Mouse (Mus musculus) MEL (cell line): Measurements from ENCODE around the gene Zfp212. TPM values are rescaled to one million over a fixed set of nuclear protein-coding genes. Genes with fewer than 3 reads are reported as not detected.

Experiments used
- DNase-seq: peaks from one replicate; pipeline ENCODE4 v3.0.0; 2011; ENCODE audit warnings: low read depth, low spot score
- H3K27ac ChIP-seq: 2 replicates; pipeline ENCODE4 v1.5.1; 2012; ENCODE audit warnings: low read depth, mild to moderate bottlenecking, control low read depth, low read length, moderate library complexity; ENCODE audit not compliant: control insufficient read depth
- H3K27me3 ChIP-seq, 2 experiments: fragments of 150-350 bp in 1 of 2; sonication (generic) in 1 of 2; 2 replicates each; pipeline ENCODE4 v1.6.1; 2012; ENCODE audit warnings: low read length in 2 of 2, mild to moderate bottlenecking in 2 of 2, improper control_type of control experiment in 1 of 2, moderate library complexity in 1 of 2; ENCODE audit not compliant: insufficient read depth in 2 of 2, control insufficient read depth in 1 of 2
- H3K36me3 ChIP-seq, 2 experiments: 2 replicates each; pipeline ENCODE4 v1.6.1; 2012 to 2014; ENCODE audit warnings: low read length in 2 of 2, improper control_type of control experiment in 1 of 2, inconsistent platforms in 1 of 2, mild to moderate bottlenecking in 1 of 2; ENCODE audit not compliant: insufficient read depth in 2 of 2, control insufficient read depth in 1 of 2
- H3K4me1 ChIP-seq, 2 experiments: fragments of 150-350 bp in 1 of 2; sonication (generic) in 1 of 2; 2 replicates each; pipeline ENCODE4 v1.6.1; 2012; ENCODE audit warnings: low read length in 2 of 2, improper control_type of control experiment in 1 of 2, mild to moderate bottlenecking in 1 of 2; ENCODE audit not compliant: insufficient read depth in 2 of 2, control insufficient read depth in 1 of 2
- H3K4me3 ChIP-seq, 2 experiments: fragments of 150-350 bp in 1 of 2; sonication (generic) in 1 of 2; 2 replicates each; pipeline ENCODE4 v1.5.1; 2012; ENCODE audit warnings: low read depth in 2 of 2, low read length in 2 of 2, mild to moderate bottlenecking in 2 of 2, moderate library complexity in 2 of 2, control low read depth in 1 of 2, improper control_type of control experiment in 1 of 2; ENCODE audit not compliant: control insufficient read depth in 1 of 2, insufficient read depth in 1 of 2
- H3K79me2 ChIP-seq: 2 replicates; pipeline ENCODE4 v1.6.1; 2012; ENCODE audit warnings: mild to moderate bottlenecking, low read length, moderate library complexity; ENCODE audit not compliant: control insufficient read depth, poor library complexity, insufficient read depth
- H3K9ac ChIP-seq: 2 replicates; pipeline ENCODE4 v1.6.1; 2012; ENCODE audit warnings: low read depth, mild to moderate bottlenecking, control low read depth, low read length, moderate library complexity; ENCODE audit not compliant: control insufficient read depth, poor library complexity, severe bottlenecking
- H3K9me3 ChIP-seq: fragments of 150-350 bp; sonication (generic); replicated peaks from 2 replicates; pipeline ENCODE4 v1.6.1; 2012; ENCODE audit warnings: mild to moderate bottlenecking, low read length, improper control_type of control experiment, moderate library complexity; ENCODE audit not compliant: insufficient read depth
- CHD1 ChIP-seq: IDR thresholded peaks from 2 replicates; pipeline ENCODE4 v1.6.1; 2012; ENCODE audit warnings: low read depth, mild to moderate bottlenecking, inconsistent platforms, low read length, improper control_type of control experiment
- CTCF ChIP-seq, 3 experiments: IDR thresholded peaks in 2 of 3; conservative IDR thresholded peaks in 1 of 3; 2 replicates each; pipeline ENCODE4 v1.5.1; 2011 to 2012; ENCODE audit warnings: low read length in 3 of 3, low read depth in 2 of 3, mild to moderate bottlenecking in 2 of 3, improper control_type of control experiment in 1 of 3, inconsistent platforms in 1 of 3, mixed read lengths in 1 of 3, moderate library complexity in 1 of 3; ENCODE audit not compliant: control insufficient read depth in 1 of 3, insufficient read depth in 1 of 3, poor library complexity in 1 of 3, severe bottlenecking in 1 of 3
- MAFK ChIP-seq: IDR thresholded peaks from 2 replicates; pipeline ENCODE4 v1.6.1; 2011; ENCODE audit warnings: low read depth, mild to moderate bottlenecking, low read length, improper control_type of control experiment, borderline replicate concordance
- MYB ChIP-seq: IDR thresholded peaks from 2 replicates; pipeline ENCODE4 v1.6.1; 2011; ENCODE audit warnings: mild to moderate bottlenecking, low read depth, low read length, improper control_type of control experiment
- NELFE ChIP-seq: IDR thresholded peaks from 2 replicates; pipeline ENCODE4 v1.6.1; 2011; ENCODE audit warnings: low read depth, low read length, improper control_type of control experiment
- RCOR1 ChIP-seq: IDR thresholded peaks from 2 replicates; pipeline ENCODE4 v1.6.1; 2012; ENCODE audit warnings: low read depth, mild to moderate bottlenecking, inconsistent platforms, low read length, improper control_type of control experiment
- SMC3 ChIP-seq: IDR thresholded peaks from 2 replicates; pipeline ENCODE4 v1.6.1; 2011; ENCODE audit warnings: low read depth, low read length, improper control_type of control experiment
- TBP ChIP-seq: IDR thresholded peaks from 2 replicates; pipeline ENCODE4 v1.8.0; 2011; ENCODE audit warnings: low read depth, low read length, improper control_type of control experiment
- TCF12 ChIP-seq: IDR thresholded peaks from 2 replicates; pipeline ENCODE4 v1.6.1; 2014; ENCODE audit warnings: low read depth, mild to moderate bottlenecking, inconsistent platforms, low read length, improper control_type of control experiment, moderate library complexity
- UBTF ChIP-seq: IDR thresholded peaks from 2 replicates; pipeline ENCODE4 v1.6.1; 2012; ENCODE audit warnings: low read depth, mild to moderate bottlenecking, inconsistent platforms, low read length, improper control_type of control experiment, moderate library complexity, borderline replicate concordance; ENCODE audit not compliant: insufficient read depth
- ZC3H11A ChIP-seq: IDR thresholded peaks from 2 replicates; pipeline ENCODE4 v1.6.1; 2012; ENCODE audit warnings: low read depth, mild to moderate bottlenecking, inconsistent platforms, low read length, improper control_type of control experiment
- ZKSCAN1 ChIP-seq: IDR thresholded peaks from 2 replicates; pipeline ENCODE4 v1.6.1; 2012; ENCODE audit warnings: low read depth, mild to moderate bottlenecking, inconsistent platforms, low read length, improper control_type of control experiment, moderate library complexity
- polyA plus RNA-seq, 2 experiments: library from polyadenylated mRNA; stranded (reverse) in 1 of 2; unstranded in 1 of 2; fragments of >175 nt in 1 of 2; fragments of >200 nt in 1 of 2; gene quantifications; 2 replicates each; pipeline versions ENCODE4 v1.2.1 to v1.2.4; 2012; ENCODE audit warnings: low replicate concordance in 2 of 2, low read depth in 1 of 2; ENCODE audit not compliant: insufficient read length in 2 of 2, insufficient read depth in 1 of 2, missing spikeins in 1 of 2
- total RNA-seq: library from RNA; depleted of rRNA; stranded (reverse); fragments of 300-350 nt; gene quantifications from 2 replicates; pipeline ENCODE4 v1.2.3, GENCODE M21; 2012

The Zfp212 gene
- total and polyA plus RNA-seq, 3 experiments = 7.4 to 17.5 TPM; not detected in 1

DNA sequence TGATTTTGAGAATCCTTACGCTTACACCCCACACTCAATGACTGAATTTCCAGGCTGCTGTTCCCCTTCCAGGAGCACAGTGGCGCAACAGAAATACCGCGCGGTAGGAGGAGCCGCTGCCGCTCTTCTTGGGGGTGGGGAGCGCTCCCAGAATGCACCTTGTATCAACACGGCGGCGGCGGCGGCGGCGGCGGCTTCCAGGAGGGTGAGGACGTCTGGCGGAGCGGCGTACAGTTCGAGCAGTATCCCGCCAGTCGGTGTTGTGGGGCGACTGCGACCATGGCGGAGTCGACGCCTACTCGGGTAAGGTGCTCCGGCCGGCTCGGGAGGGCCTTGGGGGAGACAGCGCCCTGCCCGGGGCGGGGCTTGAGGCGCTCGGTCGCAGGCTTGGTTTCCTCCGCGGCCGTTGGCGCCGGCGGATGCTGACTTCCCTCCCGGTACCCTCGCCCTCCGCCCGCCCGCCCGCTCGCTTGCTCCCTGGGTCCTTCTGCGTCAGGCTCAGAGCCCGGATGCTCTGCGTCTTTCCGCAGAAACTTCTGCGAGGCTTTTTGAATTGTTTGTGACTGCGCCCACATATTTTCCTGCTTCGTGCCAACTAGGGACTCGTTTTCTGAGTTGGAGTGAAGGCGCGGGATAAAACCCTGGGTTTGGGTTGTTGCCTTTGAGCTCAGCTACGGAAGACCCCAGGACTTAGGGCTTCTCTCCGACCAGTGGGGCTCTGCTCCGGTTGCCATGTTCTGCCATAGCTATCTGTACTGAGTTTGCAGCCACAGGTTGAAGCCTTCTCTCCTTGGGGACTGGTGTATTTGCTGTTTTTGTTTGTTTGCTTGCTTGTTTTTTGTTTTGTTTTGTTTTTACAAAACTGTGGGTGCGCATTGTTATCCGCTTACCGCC lies at the start of gene Zfp212 (continued):
- no peak for TF ChIP-seq RCOR1
- no peak for TF ChIP-seq ZKSCAN1
- no peak for TF ChIP-seq MAFK
- TF ChIP-seq ZC3H11A = no peak
- TF ChIP-seq TBP = 0 out of 2 replicates have a peak, but pooled peaks have one; percentile 58
- TF ChIP-seq NELFE = peak; percentile 64; the same call in 1 of the 2 replicates

GRCm38 (mm10) chr6:47872266-47872665 lies 48.0 kb upstream of the Zfp212 start:
- no peak overlapping the region for H3K4me3 ChIP-seq
- TF ChIP-seq SMC3 = no peak
- TF ChIP-seq CTCF (IDR thresholded peaks at IDR 0.05 in 2 of 3, conservative IDR thresholded peaks at IDR 0.05 in 1 of 3; ENCODE audit: control insufficient read depth in 1 of 3, insufficient read depth in 1 of 3, low read depth in 2 of 3, low read length in 3 of 3, poor library complexity in 1 of 3, severe bottlenecking in 1 of 3) = no peak
- TF ChIP-seq MYB = no peak
- no peak for TF ChIP-seq UBTF
- no peak for TF ChIP-seq CHD1
- DNase-seq = no peak
- H3K27me3 ChIP-seq = no peaks in the 10 kb centered on the region
- peaks cover 0 to 3% of the 10 kb centered on the region in 2 experiments; a peak in 1 of 4 replicates for H3K36me3 ChIP-seq
- no peaks in the 10 kb centered on the region for H3K79me2 ChIP-seq
- H3K9ac ChIP-seq = no peak overlapping the region
- no peaks in the 10 kb centered on the region for H3K9me3 ChIP-seq
- no peak overlapping the region for H3K27ac ChIP-seq
- H3K4me1 ChIP-seq = no peaks in the 10 kb centered on the region

- peaks cover 12% of the 10 kb centered on the region for H3K79me2 ChIP-seq
- H3K9ac ChIP-seq = peak within 1 kb of the TSS; percentile 99
- no peaks in the 10 kb centered on the region for H3K9me3 ChIP-seq
- peak within 1 kb of the TSS; percentile 99 to 100 for H3K4me3 ChIP-seq
- H3K27me3 ChIP-seq = no peaks in the 10 kb centered on the region
- TF ChIP-seq ZKSCAN1 = peak; percentile 94
- TF ChIP-seq TCF12 = no peak
- DNase-seq = no peak
- H3K36me3 ChIP-seq = peaks cover 0 to 16% of the 10 kb centered on the region in 2 experiments; a peak in 2 of 4 replicates
- H3K27ac ChIP-seq = peak within 1 kb of the TSS; percentile 85
- peaks cover 7 to 17% of the 10 kb centered on the region in 2 experiments for H3K4me1 ChIP-seq
Measured at GRCm38 (mm10) chr6:47877058-47877457, 43.2 kb upstream of the Zfp212 start, which contains the start of gene Zfp282. TSS of gene Zfp282 (plus strand) at chr6:47877204.
